Mouse (Mus musculus): ENCODE results near the gene Hoxa13.

The Hoxa13 gene

DNA sequence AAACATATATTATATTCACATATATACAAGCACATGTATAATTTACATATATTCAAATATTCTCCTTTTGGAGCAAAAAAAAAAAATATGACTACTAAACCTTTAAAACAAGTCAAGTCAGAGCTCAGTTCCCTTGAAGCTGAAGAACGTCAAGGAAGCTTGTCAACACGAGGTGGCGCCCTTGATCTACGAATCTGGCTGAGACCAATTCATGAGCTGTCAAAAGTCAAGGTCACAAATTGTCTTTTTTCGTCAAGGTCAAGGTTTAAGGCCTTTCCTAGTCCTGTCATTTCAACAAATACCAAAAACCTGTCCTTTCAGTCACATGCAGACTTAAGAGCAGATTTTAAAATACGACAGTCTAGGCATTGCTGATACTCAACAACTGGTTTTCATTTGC, 3.7 kb downstream of the Hoxa13 start:
- in situ Hi-C loops (cut with MboI; ENCODE audit: low pct_unique_long_range_greater_than_20kb in 1 of 2, low sequenced_read_pairs in 2 of 2, unreplicated experiment in 1 of 2), result loop anchor here (10.0 to 25.0 kb wide), 4 partner anchors 58 to 655 kb away; partner anchors contain the start of gene Evx1 (in 1 of the 2)

DNA sequence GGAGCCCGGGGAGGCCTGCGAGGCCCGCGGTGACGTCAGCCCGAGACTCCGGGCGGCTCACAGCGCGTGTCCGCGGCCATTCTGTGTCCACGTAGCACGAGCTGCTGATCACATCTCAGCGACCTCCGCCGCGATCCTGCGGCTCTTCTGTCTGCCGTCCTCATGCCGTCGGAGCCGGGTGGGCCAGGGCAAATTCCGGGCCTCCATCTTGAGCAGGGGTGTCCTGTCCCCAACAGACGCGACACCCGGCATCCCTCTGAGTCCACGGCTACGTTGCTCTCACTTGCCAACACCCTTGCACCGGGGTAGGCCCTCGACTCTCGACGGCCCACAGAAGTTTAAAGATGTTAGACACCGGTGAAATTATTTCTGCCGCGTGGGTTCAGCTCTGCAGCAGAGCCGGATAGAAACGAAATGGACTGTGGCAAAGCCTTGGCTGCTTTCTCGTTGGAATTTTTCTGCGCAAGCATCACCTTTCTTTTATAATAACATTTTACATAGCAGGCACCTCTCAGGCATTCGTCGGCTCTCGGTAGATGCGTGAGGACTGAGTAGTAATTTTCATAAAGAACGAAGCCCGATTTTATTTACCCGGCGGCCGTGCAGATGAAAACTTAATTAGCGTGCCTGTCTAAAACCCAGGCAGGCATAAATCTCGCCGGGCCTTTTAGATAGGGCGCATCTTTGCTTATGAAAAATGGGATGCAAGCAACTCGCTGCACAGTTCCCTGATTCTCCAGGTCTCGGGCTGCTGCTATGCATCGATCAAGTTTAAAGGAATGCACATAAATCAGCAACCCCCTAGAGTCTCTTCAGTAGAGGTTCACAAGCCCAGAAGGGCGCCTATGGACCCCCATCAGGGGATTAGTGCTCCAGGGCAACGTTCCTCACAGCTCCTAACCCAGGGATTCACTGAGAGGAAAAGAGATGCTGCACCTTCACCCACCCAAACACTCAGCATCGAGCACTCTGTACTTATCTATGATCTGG, 6.9 kb downstream of the Hoxa13 start:
- in situ Hi-C loops (cut with MboI; ENCODE audit: low pct_unique_long_range_greater_than_20kb in 1 of 2, low sequenced_read_pairs in 2 of 2, unreplicated experiment in 1 of 2), result loop anchor here (10.0 to 25.0 kb wide), 4 partner anchors 61 to 658 kb away; partner anchors contain the start of gene Evx1 (in 1 of the 2)

DNA sequence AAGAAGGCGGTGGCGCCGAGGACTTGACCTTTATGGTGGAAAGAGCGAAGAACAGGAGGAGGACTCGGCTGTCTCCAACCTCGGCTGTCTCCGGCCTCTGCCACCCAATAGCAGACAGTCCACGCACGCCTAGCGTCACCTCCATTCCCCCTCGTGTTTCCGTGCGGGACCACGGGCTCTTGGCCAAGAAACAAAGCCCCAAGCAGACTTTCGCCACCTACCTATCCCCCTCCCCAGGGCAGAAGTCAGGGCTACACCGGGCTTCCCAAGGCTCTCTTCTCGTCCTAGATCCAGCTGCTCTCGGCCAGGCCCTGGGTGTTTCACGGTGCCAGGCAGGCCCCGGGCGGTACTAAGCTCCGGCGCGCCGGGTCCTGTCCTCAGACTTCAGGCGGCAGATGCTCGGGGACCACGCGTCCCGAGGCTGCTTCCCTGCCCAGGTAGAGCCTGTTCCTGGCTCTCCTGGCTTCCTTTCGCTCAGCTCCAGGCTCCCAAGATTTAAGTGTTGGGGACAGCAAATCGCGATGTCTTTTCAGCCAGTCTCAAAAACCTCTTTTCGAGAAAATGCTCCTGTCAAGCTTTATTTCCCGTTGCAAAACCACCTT, 7.8 kb downstream of the Hoxa13 start:
- in situ Hi-C loops (cut with MboI; ENCODE audit: low pct_unique_long_range_greater_than_20kb in 1 of 2, low sequenced_read_pairs in 2 of 2, unreplicated experiment in 1 of 2), result loop anchor here (10.0 to 25.0 kb wide), 4 partner anchors 62 to 659 kb away; partner anchors contain the start of gene Evx1 (in 1 of the 2)

DNA sequence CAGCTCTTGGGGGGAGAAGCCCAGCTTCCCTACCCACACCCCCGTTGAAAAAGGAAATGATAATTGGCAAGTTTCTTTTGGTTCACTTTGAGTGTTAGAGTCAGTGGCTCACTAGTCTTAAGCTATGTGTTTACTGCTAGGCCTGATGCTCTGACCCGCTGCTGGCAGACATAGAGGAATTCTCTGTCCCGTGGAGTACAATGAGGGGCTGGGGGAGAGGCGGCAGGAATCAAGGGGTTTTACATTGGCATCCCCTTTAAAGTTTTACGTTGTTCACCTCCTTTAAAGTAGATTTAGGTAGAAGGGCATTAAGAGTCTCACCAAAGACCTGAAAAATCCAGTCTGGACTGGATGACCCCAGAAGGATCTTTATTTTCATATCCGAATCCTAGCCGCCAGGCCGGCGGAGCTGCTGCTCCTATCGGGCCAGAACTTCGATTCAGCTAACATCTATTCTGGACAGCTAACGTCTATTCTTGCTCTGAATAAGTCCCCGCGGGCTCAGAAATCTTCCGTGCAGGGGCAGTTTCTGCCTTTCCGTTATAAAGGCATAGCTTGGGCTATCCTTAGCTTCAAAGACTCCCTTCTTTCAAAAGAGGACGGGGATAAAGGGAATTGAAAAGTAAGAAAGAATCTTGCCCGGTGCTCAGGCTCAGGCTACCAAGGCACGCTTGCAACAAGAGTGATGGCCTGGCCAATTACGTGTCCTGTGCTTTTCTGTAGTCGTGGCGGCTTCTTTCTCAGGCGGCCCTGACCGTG, 8.5 kb downstream of the Hoxa13 start:
- in situ Hi-C loops (cut with MboI; ENCODE audit: low pct_unique_long_range_greater_than_20kb in 1 of 2, low sequenced_read_pairs in 2 of 2, unreplicated experiment in 1 of 2), result loop anchor here (10.0 to 25.0 kb wide), 4 partner anchors 63 to 660 kb away; partner anchors contain the start of gene Evx1 (in 1 of the 2)

DNA sequence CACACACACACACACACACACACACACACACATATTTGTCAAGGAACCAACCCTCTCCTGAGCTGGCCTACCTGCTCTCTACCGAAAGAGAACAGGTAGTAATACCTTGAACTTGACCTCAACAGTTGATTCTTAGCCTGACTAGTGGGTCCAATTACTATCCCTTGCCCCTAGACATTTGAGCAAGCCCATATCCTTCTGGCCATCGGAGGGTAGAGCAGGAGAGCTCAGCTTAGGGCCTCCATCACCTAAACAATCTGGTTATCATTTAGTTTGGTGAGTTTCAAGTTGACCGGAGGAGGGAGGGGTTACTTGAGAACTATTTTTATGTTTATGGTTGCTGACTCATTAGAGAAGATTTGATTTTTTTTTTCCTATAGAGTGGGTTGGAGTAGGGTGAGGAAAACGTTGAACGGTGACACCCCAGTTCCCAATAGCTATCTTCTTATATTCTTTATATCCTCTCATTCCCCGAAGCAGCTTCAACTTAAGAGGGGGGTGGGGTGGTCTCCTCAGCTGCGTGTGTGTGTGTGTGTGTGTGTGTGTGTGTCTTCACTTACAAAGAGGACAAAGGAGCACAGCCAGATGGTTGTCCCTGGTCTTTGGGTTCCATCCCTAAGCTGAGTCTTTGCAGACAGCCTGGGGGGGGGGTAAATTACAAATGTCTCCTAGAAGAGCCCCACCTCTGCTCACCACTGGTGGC, 9.4 kb downstream of the Hoxa13 start:
- in situ Hi-C loops (cut with MboI; ENCODE audit: low pct_unique_long_range_greater_than_20kb in 1 of 2, low sequenced_read_pairs in 2 of 2, unreplicated experiment in 1 of 2), result loop anchor here (10.0 to 25.0 kb wide), 4 partner anchors 63 to 661 kb away; partner anchors contain the start of gene Evx1 (in 1 of the 2)

DNA sequence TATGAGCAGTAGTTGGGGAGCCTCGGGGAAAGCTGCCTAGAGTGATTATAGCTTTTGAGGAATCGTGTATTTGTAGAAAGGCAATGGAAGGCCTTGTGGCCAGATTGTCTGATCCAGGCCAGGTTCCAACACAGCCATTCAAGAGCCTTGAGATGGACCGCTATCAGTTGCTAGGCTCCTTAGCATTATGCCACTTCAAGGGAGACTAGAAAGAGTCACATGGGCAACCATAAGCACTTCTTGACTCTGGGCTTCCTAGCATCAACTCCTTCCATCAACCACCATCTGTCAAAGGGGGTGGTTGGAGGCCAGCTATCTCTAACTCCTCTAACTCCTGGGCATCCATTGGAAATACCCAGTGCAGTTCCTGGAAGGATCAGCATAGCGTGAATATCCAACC, 10.9 kb downstream of the Hoxa13 start:
- in situ Hi-C loops (cut with MboI; ENCODE audit: low pct_unique_long_range_greater_than_20kb in 1 of 2, low sequenced_read_pairs in 2 of 2, unreplicated experiment in 1 of 2), result loop anchor here (5.0 to 25.0 kb wide), 6 partner anchors 65 to 1063 kb away; partner anchors contain the start of gene Evx1 (in 1 of the 2)

DNA sequence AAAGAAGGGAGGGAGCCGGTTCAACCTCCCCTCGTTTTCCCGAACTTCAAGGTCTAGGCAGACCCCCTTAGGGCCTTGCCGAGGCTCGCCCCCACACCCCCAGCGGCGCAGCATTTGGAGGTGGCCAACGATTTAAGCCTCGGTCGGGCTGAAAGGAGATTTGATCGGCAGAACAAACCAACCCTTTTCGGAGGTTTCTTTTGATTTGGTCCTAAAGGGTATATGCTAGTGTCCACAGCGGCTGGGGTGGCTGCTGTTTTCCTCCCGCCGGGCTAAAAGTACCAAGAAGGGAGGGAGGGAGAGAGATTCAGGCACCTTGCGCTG, 11.3 kb downstream of the Hoxa13 start:
- in situ Hi-C loops (cut with MboI; ENCODE audit: low pct_unique_long_range_greater_than_20kb in 1 of 2, low sequenced_read_pairs in 2 of 2, unreplicated experiment in 1 of 2), result loop anchor here (5.0 to 25.0 kb wide), 2 partner anchors 82 to 1062 kb away; no protein-coding TSS in a partner anchor

DNA sequence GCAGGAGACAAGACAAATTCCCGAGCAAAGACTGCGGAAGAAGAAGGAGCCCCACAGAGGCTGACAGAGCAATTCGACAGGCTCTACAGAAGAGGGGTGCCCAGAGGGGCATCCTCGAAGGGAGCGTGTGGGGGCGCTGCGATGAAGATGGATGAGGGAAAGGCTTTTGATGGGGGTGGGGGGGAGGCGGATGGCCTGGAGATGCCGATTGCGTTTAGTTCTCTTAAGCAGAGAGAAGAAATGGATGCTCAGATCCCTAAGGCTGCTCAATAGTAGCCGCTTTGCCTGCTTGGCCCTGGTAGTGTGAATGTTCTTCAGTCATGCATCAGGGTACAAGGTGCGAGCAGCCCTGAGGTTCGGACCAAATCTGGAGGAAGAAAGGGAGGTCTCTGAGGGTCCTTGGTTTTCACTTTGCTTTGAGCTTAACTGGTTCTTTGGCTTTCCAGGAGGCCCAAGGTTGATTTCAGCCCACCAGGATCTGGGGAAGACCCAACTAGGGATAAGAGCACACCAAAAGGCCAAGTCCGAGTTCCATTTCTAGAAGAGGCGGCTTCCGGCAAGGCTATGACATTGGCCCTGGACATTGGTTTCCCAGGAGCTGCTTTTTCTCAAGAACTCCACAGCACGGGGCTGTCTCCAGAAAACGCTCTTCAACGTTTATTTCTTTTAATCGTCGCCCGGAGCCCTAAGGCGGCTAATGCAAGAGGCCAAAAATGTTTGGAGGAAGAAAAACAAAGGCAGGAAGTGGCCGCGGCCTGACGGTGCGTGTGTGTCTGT, 11.9 kb downstream of the Hoxa13 start:
- in situ Hi-C loops (cut with MboI; ENCODE audit: low pct_unique_long_range_greater_than_20kb in 1 of 2, low sequenced_read_pairs in 2 of 2, unreplicated experiment in 1 of 2), result loop anchor here (5.0 to 25.0 kb wide), 2 partner anchors 82 to 1062 kb away; no protein-coding TSS in a partner anchor

DNA sequence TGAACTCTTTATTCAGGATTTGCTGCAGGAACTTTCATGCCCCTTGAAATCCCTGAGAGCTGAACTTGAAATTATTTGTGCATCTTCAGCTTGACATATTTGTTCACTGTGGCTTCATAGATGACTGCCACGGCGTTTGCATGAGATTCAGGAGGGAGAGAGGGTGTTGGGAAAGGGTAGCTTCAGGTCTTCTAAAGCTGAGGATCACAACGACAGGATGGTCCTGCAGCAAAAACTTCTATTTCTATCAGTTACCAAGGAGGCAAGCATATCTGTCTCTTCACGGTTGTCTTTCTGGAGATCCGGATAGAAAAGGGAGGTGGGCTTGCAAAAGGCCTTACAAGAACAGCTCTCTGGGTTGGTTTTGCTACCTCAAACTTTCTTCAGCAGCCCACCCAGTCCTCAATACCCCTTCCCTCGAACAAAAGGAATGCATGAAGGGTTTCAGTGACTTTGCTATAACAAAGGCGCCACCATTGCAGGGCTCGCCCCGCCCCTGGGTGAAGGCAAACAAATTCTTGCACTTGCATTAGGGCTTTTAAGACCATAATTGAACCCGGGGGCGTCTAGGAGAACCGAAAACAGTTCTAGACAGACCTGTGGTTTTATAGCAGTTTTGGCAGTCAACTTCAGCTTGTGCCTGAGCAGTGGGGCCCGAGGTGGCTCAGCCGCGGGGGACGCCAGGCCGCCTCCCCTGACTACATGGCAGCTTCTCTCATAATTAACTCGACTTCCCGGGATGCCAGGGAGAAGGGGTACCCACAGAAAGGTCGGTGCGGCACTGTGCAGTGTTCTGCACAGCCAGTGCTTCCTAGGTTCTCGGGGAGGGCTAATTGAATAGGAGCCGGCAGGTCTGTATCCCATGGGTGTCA, 12.7 kb downstream of the Hoxa13 start:
- in situ Hi-C loops (cut with MboI; ENCODE audit: low pct_unique_long_range_greater_than_20kb in 1 of 2, low sequenced_read_pairs in 2 of 2, unreplicated experiment in 1 of 2), result loop anchor here (5.0 to 25.0 kb wide), 2 partner anchors 81 to 1061 kb away; no protein-coding TSS in a partner anchor

DNA sequence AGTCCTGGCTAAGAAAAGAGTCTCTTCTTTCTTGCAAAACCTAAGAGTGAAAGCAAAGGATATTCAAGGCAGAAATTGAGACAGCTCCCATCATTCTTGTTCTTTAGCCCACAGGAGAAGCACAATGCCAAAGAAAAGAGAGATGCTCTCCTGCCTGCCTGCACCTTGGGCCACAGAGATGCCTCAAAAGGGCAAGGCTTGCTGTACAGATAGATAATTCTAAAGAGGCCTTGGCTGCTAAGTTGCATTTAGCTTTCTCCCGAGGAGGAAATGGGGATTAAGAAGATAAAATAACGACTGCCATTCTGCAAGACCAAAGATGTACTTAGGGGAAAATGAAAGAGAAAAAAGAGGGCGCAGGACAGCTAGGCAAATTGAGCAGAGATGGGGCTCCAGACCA, 13.8 kb downstream of the Hoxa13 start:
- in situ Hi-C loops (cut with MboI; ENCODE audit: low pct_unique_long_range_greater_than_20kb in 1 of 2, low sequenced_read_pairs in 2 of 2, unreplicated experiment in 1 of 2), result loop anchor here (5.0 to 25.0 kb wide), 2 partner anchors 80 to 1060 kb away; no protein-coding TSS in a partner anchor

DNA sequence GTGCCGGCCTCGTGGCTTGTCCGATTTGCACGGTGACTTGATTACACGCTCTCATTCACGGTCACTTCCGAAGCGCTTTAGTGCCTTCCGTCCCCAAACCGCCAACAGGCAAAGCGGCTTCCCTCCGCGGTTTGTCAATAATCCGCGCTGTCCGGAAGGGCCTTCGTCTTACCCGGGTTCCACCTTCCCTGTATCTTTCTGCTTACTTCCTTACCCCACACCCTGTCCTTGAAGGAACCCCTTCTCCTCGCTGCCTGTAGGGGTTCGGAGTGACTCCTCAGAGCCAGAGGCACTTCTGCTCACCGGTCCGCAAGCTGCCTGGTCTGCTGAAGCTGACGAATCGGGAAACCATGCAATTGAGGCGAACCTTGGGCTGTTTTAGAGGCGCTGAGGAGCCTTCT, 14.3 kb downstream of the Hoxa13 start:
- in situ Hi-C loops (cut with MboI; ENCODE audit: low pct_unique_long_range_greater_than_20kb in 1 of 2, low sequenced_read_pairs in 2 of 2, unreplicated experiment in 1 of 2), result loop anchor here (5.0 to 25.0 kb wide), 2 partner anchors 79 to 1059 kb away; no protein-coding TSS in a partner anchor

DNA sequence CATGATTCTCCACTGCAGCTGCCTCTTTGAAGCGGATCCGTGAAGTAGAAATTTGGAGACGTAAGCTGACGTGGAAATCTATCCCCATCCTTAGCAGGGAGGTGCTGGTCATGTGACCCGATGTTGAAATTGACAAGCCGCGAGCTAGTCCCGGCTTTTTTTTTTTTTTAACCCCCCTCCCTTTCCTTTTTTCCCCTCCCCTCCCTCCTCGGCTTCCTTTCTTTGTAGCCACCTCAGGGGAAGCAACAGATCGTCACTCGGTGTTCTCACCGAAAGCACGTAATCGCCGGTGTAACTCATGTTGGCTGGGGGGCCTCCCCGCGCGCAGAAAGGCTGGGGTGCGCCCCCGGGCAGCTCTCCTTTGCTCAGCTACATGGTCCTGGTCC, 14.9 kb downstream of the Hoxa13 start, which contains the start of gene Hoxa11:
Hoxa11 (minus strand) TSS at position 54 of the 386 bp plus-strand sequence.
- in situ Hi-C loops (cut with MboI; ENCODE audit: low pct_unique_long_range_greater_than_20kb in 1 of 2, low sequenced_read_pairs in 2 of 2, unreplicated experiment in 1 of 2), result loop anchor here (5.0 to 25.0 kb wide), 2 partner anchors 78 to 1058 kb away; no protein-coding TSS in a partner anchor

DNA sequence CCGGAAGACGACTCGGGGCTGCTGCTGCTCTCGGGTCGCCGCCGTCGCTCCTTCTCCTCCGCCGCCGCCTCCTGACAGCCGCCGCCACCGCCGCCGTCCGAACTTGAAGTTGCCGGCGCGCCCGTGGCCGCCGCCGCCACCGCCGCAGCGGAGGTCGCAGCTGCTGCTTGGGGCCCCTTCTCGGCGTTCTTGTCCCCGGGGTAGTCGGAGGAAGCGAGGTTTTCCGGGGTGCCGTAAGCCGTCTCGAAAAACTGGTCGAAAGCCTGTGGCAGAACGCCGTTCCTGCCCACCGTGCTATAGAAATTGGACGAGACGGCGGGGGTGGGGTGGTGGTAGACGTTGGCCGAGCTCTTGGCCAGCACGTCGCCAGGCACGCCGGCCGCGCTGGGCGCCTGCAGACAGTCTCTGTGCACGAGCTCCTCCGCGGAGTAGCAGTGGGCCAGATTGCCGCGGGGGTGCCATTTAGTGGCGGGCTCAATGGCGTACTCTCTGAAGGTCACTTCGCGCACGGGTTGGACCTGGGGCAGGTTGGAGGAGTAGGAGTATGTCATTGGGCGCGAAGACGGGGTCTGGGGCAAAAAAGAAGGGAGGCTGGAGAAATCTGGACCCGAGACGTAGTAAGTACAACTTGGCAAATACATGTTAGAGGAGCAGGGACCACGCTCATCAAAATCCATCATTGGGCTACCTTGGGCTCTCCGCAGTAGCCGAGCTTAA, 15.5 kb downstream of the Hoxa13 start:
- in situ Hi-C loops (cut with MboI; ENCODE audit: low pct_unique_long_range_greater_than_20kb in 1 of 2, low sequenced_read_pairs in 2 of 2, unreplicated experiment in 1 of 2), result loop anchor here (5.0 to 25.0 kb wide), 2 partner anchors 78 to 1058 kb away; no protein-coding TSS in a partner anchor

DNA sequence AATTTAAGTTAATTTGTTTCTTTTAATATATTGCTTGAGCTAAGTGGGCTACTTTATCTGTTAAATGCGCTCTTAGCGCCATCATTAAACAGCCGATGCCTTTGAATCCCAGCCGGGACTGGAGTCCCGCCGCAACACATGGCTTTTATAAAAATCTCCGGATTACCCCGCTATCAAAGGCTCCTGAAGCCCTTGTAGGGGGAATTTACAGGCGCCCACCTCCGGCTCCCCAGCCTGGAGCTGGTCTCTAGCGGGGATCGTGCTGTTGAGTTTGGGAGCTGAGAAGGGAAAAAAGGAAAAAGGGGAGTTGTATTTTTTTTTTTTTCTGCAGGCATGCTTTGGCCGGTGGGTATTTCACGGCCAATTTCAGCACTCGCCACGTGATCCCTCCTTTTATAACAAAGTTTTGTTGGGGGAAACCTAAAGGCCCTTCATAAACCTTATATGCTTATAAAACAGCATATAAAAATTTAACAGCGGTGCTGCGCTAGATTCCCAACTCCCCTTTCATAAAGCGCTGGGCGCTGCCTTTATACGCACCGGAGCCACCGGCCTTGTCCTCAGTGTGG, 16.1 kb downstream of the Hoxa13 start:
- in situ Hi-C loops (cut with MboI; ENCODE audit: low pct_unique_long_range_greater_than_20kb in 1 of 2, low sequenced_read_pairs in 2 of 2, unreplicated experiment in 1 of 2), result loop anchor here (5.0 to 25.0 kb wide), 2 partner anchors 77 to 1057 kb away; no protein-coding TSS in a partner anchor

DNA sequence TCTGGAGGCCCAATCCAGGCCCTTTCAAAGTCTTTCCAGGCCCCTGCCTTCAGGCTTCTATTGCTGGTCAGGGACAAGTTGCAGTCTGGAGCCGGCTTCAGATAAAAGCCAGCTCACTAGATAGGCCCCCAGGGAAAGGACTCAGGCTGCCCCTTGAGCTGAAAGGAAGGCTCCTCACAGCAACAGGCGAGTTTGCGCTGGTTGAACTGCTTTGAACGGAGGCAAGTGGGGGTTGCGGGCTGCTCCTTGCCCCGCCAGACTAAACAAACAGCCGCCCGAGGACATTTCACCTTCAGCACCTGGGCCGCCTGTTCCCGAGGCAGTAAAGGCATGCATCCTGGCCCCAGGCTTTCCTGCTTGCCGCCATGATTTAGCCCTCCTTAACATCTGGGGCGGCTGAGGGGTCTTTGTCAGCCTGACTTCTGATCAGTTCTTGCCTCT, 17.0 kb downstream of the Hoxa13 start:
- in situ Hi-C loops (cut with MboI; ENCODE audit: low pct_unique_long_range_greater_than_20kb in 1 of 2, low sequenced_read_pairs in 2 of 2, unreplicated experiment in 1 of 2), result loop anchor here in 1 of 2 experiments (25.0 kb wide), 1 partner anchor 1056 kb away; no protein-coding TSS in a partner anchor

Measured in mouse embryonic stem cell (cell line).